Comparison of ENCODE assay signal across 7 mouse cellular contexts in the genomic region with DNA sequence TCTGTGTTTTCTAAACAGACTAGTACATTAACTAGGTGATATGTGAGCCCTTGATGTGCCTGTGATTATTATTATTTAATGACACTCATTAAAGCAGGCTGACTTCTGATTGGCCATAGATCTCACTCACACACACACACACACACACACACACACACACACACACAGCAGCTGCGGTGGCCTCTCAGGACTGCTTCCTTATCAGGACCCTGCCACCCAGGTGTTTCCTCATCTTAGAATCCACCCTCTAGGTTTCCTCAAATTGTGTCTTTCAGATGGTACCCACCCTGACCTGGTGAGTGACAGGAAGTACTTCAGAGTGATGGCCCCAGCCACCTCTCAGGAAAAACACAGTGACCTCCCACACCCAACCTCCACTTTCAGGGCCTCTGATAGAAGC. TPM values are rescaled to one million over a fixed set of nuclear protein-coding genes. Genes with fewer than 3 reads are reported as not detected.
DNase-seq lines count a peak whose midpoint lies in the region; ATAC-seq lines count a peak whose summit lies in the region.

No protein-coding gene starts in this region.

- H3K4me2 ChIP-seq in hindbrain, embryonic 15.5 days = no peak overlapping the region

- WGBS in hindbrain, embryonic 15.5 days = 41% methylated on average over 1 of the region's 1 CpGs

- H3K27me3 ChIP-seq in hindbrain, embryonic 15.5 days = no peaks in the 10 kb centered on the region

- no peaks in the 10 kb centered on the region for H3K36me3 ChIP-seq in hindbrain, embryonic 15.5 days

- H3K4me3 ChIP-seq in brown adipose tissue, adult 24 weeks (ENCODE audit: insufficient read depth, low read depth, low read length) = no peak overlapping the region
- H3K4me3 ChIP-seq in hindbrain, embryonic 15.5 days = no peak overlapping the region

- peak; percentile 38 for DNase-seq in lung, postnatal 36 days
- DNase-seq in thymus, postnatal 25 days = peak; percentile 42
- no peak for DNase-seq in urinary bladder, postnatal 36 days (ENCODE audit: low spot score in 2 of 2)
- no peak for DNase-seq in cerebellum, adult 9-10 months

- H3K9me3 ChIP-seq in hindbrain, embryonic 15.5 days = no peaks in the 10 kb centered on the region

- H3K4me1 ChIP-seq in brown adipose tissue, adult 24 weeks (ENCODE audit: control insufficient read depth, insufficient read depth, insufficient read length, low read length) = peaks cover 54% of the 10 kb centered on the region
- peaks cover 44% of the 10 kb centered on the region for H3K4me1 ChIP-seq in hindbrain, embryonic 15.5 days (replicated peaks)

- ATAC-seq in CD4-positive, CD25-positive, alpha-beta regulatory T cell, adult 4 months = peak; percentile 42
- no peak for ATAC-seq in hindbrain, embryonic 15.5 days (ENCODE audit: low FRiP score, low read depth)

- no peak overlapping the region for H3K9ac ChIP-seq in hindbrain, embryonic 15.5 days

- H3K27ac ChIP-seq in brown adipose tissue, adult 24 weeks (replicated peaks; ENCODE audit: low read depth, low read length) = peak overlapping the region; percentile 81
- 0 out of 2 replicates have a peak overlapping the region, but pooled peaks have one; percentile 80 for H3K27ac ChIP-seq in hindbrain, embryonic 15.5 days (replicated peaks)

RNA-seq across cellular contexts. Expression of a gene that starts 52.0 kb away (rescaled TPM):
- polyA plus RNA-seq in CD4-positive, CD25-positive, alpha-beta regulatory T cell, adult 4 months (2017; shearing (Covaris generic)) = 100 to 1,000 TPM; 139 to 188 TPM
- 67.0 and 75.8 TPM in 2 replicates for polyA plus RNA-seq in brown adipose tissue, adult 24 weeks (2012; ENCODE audit: insufficient read depth, insufficient read length, missing spikeins)
- polyA plus RNA-seq in hindbrain, embryonic 15.5 days (2015; fragmentation: Nextera tagmentation; extraction: Ambion mirVana) = 46.1 and 55.4 TPM in 2 replicates

Comparison
In these comparisons a context has a peak if more than half of its experiments do, and no peak if none do; other contexts are left out.
1. DNase-seq: peak in lung, postnatal 36 days (single experiment) and thymus, postnatal 25 days (single experiment); none in urinary bladder, postnatal 36 days (0 of 2) and cerebellum, adult 9-10 months (single experiment).